Mouse (Mus musculus) layer of hippocampus, postnatal 10 days (tissue): Measurements from ENCODE around the gene Zdhhc25. TPM values are rescaled to one million over a fixed set of nuclear protein-coding genes. Genes with fewer than 3 reads are reported as not detected.

Source experiments
- DNase-seq, 2 experiments: peaks; one replicate each; pipeline ENCODE4 v3.0.0; 2021; ENCODE audit warnings: low spot score in 2 of 2
- total RNA-seq, 2 experiments: library from RNA; stranded (reverse); gene quantifications; 2 replicates each; pipeline ENCODE4 v1.2.3; 2021

The Zdhhc25 gene
- total RNA-seq, 2 experiments from 2014 or later = not detected

DNA sequence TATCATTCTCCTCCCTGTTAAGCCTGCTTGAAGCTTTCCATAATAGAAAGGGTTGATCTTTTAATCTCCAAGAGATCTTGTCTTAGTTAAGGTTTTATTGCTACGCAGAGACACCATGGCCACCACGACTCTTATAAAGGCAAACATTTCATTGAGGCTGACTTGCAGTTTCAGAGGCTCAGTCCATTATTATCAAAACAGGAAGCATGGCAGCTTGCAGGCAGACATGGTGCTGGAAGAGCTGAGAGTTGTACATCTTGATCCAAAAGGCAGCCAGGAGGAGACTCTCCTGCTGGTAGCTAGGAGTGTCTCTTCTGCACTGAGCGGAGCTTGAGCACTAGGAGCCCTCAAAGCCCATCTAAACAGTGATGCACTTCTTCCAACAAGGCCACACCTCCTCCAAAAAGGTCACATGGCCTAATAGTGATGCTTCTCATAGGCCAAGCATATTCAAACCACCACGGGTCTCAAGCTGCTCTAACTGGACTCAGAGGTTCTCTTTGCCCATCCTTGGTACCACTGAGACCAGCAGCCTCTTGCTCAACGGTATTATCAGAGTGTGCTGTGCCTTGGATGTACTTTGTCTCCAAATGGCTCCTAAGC, 26.9 kb downstream of the Zdhhc25 start:
- DNase-seq = no peak

DNA sequence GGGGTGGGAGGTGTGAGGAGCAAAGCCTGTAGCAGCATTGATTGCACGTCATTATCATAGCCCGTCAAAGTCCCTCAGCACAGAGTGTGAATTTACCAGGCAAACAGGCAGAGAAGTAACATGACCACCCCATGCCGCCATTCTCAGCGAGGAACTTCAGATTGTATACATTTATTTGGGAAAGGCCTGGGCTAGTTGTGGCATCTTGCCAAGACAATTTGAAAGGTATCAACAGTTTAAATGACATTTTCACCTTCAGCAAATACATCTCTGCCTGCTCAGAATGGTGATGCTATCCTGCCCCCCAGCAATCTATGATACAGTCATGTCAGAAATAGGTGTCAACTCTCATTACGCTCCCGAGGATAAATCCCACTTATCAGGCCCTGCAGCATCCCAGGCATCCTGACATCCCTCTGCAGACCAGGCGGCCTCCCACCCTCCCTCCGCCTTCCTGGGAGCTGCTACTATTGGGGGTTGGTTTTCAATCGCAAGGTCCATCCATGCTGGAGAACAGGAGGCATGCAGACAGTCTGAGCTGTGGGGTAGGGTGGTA, 28.8 kb downstream of the Zdhhc25 start:
- DNase-seq = no peak

DNA sequence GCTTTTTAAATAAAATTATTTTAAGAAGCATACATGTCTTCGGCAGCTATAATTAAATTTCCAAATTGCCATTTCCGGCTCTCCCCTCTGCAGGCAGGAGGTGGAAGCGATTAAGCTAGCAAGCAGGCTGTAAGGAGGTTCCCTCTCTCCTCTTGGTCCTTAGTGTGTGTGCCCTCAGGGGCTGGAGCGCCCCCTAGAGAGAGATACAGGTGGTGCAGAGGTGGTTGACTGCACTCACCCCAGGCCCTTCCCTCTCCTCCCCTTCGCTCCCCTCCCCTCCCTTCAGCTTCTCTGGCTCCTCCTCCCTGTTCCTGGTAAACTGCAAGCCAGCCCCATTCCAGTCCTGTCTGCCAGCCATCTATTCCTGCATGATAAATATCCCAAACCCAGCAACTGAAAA, 35.1 kb downstream of the Zdhhc25 start:
- DNase-seq = no peak

DNA sequence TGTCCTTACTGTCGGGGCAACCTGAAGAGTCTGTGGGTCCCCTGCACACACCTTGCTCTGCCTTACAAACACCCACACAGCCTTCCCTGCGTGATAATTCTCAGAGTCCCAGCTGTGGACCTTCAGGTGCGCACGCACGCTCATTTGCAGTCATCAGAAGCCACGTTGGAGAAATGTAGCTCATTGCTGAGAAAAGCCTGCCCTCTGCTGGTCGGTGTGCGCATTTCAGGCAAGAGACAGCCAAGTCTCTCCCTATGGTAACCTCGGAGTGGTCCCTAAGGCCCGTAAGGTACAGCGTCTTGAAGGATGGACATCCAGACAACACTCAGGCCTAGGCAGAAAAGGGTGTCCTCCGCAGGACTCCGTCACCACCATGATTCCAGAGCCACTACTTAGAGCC, 50.9 kb downstream of the Zdhhc25 start:
- peak; percentile 87 to 89 for DNase-seq

Other genes starting within 250 kb of the Zdhhc25 start
- gene Brd1, start 133.9 kb downstream of the Zdhhc25 start, total RNA-seq = 10 to 100 TPM; 51.7 to 58.7 TPM
- gene Zbed4, start 151.4 kb downstream of the Zdhhc25 start, total RNA-seq = 10 to 100 TPM; 14.6 to 17.2 TPM
- 10 to 100 TPM in 1 of 2 experiments, 1 to 10 TPM in 1; 9.8 to 10.3 TPM for gene Alg12, start 219.0 kb downstream of the Zdhhc25 start, total RNA-seq
- gene Creld2, start 219.3 kb downstream of the Zdhhc25 start, total RNA-seq = 10 to 100 TPM; 19.8 to 20.5 TPM